Mouse (Mus musculus) ES-E14 (cell line): ENCODE measurements around the gene Cntn5.

ENCODE experiments used
- CHD2 ChIP-seq: IDR thresholded peaks from 2 replicates; pipeline ENCODE4 v1.6.1; 2014; ENCODE audit warnings: mild to moderate bottlenecking, low read depth, low read length, inconsistent platforms
- HCFC1 ChIP-seq: IDR thresholded peaks from 2 replicates; pipeline ENCODE4 v1.6.1; 2012; ENCODE audit warnings: low read length, inconsistent platforms, borderline replicate concordance; ENCODE audit not compliant: insufficient read depth
- MAFK ChIP-seq: IDR thresholded peaks from 2 replicates; pipeline ENCODE4 v1.6.1; 2014; ENCODE audit warnings: mild to moderate bottlenecking, low read depth, low read length, inconsistent platforms; ENCODE audit not compliant: insufficient read depth
- ZC3H11A ChIP-seq: IDR thresholded peaks from 2 replicates; pipeline ENCODE4 v1.6.1; 2012; ENCODE audit warnings: low read depth, mild to moderate bottlenecking, inconsistent platforms, low read length, borderline replicate concordance
- ZNF384 ChIP-seq: IDR thresholded peaks from 2 replicates; pipeline ENCODE4 v1.6.1; 2012; ENCODE audit warnings: low read depth, low read length, inconsistent platforms

GRCm38 (mm10) chr9:10724191-10724590 is 180.4 kb downstream of the Cntn5 start:
- TF ChIP-seq ZNF384 (no peak), HCFC1 (no peak), ZC3H11A (no peak), CHD2 (no peak), MAFK (no peak)
